Mouse (Mus musculus) cortical plate, adult 2 months (tissue): ENCODE measurements around the gene Tsfm. TPM values are rescaled to one million over a fixed set of nuclear protein-coding genes. Genes with fewer than 3 reads are reported as not detected.

Experiments used
- H3K27ac ChIP-seq: fragments of 200-500 bp; 2 replicates; pipeline ENCODE4 v1.5.1; 2012; ENCODE audit warnings: low read length, control low read depth, inconsistent platforms; ENCODE audit not compliant: insufficient read depth
- H3K4me1 ChIP-seq: fragments of 200-500 bp; 2 replicates; pipeline ENCODE4 v1.6.1; 2011; ENCODE audit warnings: low read length; ENCODE audit not compliant: control insufficient read depth, insufficient read depth
- H3K4me3 ChIP-seq: fragments of 200-500 bp; 2 replicates; pipeline ENCODE4 v1.5.1; 2011; ENCODE audit warnings: mild to moderate bottlenecking, low read length, control low read depth; ENCODE audit not compliant: insufficient read depth
- CTCF ChIP-seq: fragments of 200-500 bp; IDR thresholded peaks from 2 replicates; pipeline ENCODE4 v1.5.1; 2011; ENCODE audit warnings: mild to moderate bottlenecking, control low read depth, low read length; ENCODE audit not compliant: insufficient read depth; ENCODE audit errors: extremely low read depth
- POLR2A ChIP-seq: fragments of 200-500 bp; IDR thresholded peaks from 2 replicates; pipeline ENCODE4 v1.6.1; 2011; ENCODE audit warnings: mild to moderate bottlenecking, low read length, control low read depth; ENCODE audit not compliant: insufficient read depth; ENCODE audit errors: extremely low read depth
- polyA plus RNA-seq: library from polyadenylated mRNA; depleted of rRNA; stranded (reverse); fragments of >200 nt; gene quantifications from 2 replicates; pipeline ENCODE4 v1.2.3, GENCODE M21; 2012

Tsfm gene
- polyA plus RNA-seq, 1 experiment: 34.6 TPM

GRCm38 (mm10) chr10:127058708-127059107, 28.1 kb upstream of the Tsfm start:
- no peak overlapping the region for H3K27ac ChIP-seq
- H3K4me1 ChIP-seq: no peaks in the 10 kb centered on the region; the same call in 1 of the 2 replicates
- peak overlapping the region; percentile 29 for H3K4me3 ChIP-seq
- TF ChIP-seq POLR2A (no peak), CTCF (no peak)

- Histone ChIP-seq H3K27ac (no peak overlapping the region), H3K4me3 (peak overlapping the region; percentile 29; the same call in 1 of the 2 replicates), H3K4me1 (no peaks in the 10 kb centered on the region; the same call in 1 of the 2 replicates)
- TF ChIP-seq CTCF (peak; percentile 84), POLR2A (no peak)
Observed at GRCm38 (mm10) chr10:127058161-127058560, 27.5 kb upstream of the Tsfm start.

DNA sequence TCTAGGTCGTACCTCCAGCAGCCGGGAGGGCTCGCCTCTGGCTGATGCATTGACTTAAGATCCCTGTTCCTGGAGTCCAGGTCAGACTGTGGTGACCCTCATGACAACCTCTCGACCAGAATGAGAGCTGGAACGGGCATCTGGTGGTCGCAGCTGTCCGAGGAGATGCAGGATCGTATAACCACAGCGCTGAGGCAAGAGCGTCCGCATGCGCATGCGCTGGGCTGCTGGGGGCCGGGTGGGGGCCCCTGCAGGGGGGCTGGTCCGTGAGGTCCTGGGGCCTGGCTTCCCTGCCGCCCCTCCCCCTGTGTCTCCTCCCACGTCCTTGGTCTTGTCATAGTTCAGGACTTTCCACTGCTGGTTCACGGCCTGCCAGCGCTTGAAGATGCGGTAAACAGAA, 25.9 kb upstream of the Tsfm start:
- Histone ChIP-seq H3K4me1 (no peaks in the 10 kb centered on the region; the same call in 1 of the 2 replicates), H3K4me3 (no peak overlapping the region), H3K27ac (no peak overlapping the region)
- TF ChIP-seq POLR2A (no peak), CTCF (no peak)

GRCm38 (mm10) chr10:127055406-127055805, 24.8 kb upstream of the Tsfm start:
- Histone ChIP-seq H3K4me3 (no peak overlapping the region), H3K27ac (no peak overlapping the region), H3K4me1 (no peaks in the 10 kb centered on the region; the same call in 1 of the 2 replicates)
- TF ChIP-seq CTCF (no peak), POLR2A (no peak)

DNA sequence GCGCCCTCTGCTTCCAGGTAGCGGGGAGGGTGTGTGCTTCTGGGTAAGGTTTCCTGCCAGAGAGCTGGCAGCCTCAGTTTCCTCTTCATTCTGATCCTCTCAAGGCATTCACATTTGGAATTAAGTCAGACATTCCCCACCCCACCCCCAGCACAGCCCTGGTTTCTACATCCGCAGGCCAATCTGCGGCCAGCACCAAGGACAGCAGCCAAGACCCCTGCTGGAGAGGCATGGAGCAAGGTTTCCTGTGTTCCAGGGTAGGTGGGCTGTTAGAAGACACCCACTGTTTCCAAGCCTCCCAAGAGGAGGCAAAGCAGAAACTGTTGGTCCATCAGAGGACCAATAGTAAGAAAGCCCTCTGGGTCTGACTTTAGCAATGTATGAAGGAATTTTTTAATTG, 24.0 kb upstream of the Tsfm start:
- no peak for TF ChIP-seq POLR2A
- no peak for TF ChIP-seq CTCF
- Histone ChIP-seq H3K27ac (no peak overlapping the region), H3K4me1 (no peaks in the 10 kb centered on the region; the same call in 1 of the 2 replicates), H3K4me3 (no peak overlapping the region)

- no peak overlapping the region for H3K4me3 ChIP-seq
- H3K4me1 ChIP-seq: no peaks in the 10 kb centered on the region
- TF ChIP-seq POLR2A: no peak
- no peak for TF ChIP-seq CTCF
- no peak overlapping the region for H3K27ac ChIP-seq
Observed at GRCm38 (mm10) chr10:127050119-127050474, 19.5 kb upstream of the Tsfm start.

- TF ChIP-seq CTCF (no peak), POLR2A (no peak)
- no peaks in the 10 kb centered on the region for H3K4me1 ChIP-seq
- no peak overlapping the region for H3K27ac ChIP-seq
- H3K4me3 ChIP-seq: no peak overlapping the region
Observed at GRCm38 (mm10) chr10:127049395-127050118, 18.9 kb upstream of the Tsfm start.

DNA sequence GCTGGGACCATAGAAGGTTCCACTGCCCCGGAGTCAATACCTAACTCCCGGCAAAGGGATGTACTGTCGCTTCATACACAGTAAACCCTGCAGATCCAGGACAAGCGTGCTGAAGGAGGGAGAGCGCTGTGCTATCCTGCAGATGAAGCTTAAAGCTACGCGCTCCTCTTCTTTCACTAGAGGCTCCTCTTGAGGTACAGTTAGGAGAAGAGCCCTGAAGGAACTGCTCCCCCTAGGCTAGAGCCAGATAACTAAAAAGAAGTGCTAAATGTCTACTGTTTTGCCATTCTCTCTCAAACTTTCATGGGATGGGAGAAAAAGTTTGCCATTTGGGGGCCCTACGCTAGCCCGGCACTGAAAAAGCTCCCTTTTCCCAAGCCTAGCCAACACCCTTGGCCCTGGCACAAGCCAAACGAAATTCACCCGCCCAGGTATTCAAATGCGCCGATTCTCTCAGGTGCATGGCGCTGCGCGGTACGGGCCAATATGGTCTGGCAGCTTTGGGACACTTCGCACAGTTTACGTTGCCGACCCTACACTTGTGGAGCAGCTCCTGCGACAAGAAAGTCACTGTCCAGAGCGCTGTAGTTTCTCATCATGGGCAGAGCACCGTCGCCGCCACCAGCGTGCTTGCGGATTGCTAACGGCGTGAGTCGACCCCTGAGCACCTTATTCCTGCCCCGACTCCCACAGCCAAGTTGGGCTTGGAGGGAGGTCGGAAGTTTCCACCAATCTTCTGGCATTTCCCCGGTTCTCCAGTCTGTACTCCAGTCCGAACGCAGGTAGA, 18.2 kb upstream of the Tsfm start:
- H3K4me1 ChIP-seq: no peaks in the 10 kb centered on the region
- no peak overlapping the region for H3K4me3 ChIP-seq
- no peak for TF ChIP-seq CTCF
- no peak for TF ChIP-seq POLR2A
- no peak overlapping the region for H3K27ac ChIP-seq

DNA sequence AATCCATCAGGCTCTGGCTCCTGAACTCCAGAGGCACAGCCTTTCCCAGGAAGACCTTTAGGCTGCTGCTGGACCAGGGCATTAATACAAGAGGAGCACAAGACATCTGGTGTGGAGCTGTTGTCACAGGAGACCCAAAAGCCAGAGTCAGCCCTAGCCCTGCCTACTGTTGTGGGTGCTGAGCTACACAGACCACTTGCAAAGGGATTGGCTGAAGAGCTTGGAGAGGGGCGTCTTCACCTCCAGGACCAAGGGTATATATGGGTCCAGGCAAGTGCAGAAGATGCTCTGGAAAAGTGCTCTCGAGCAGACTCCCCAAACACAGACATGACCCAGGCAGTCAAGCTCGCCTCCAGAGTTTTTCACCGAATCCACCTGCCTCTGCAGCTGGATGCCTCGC, 17.3 kb upstream of the Tsfm start, which contains the start of gene Cyp27b1:
Gene Cyp27b1, plus strand, starts transcription at position 297 of the 400 bp plus-strand sequence.
- Histone ChIP-seq H3K4me3 (no peak within 1 kb of the TSS), H3K4me1 (no peaks in the 10 kb centered on the region)
- TF ChIP-seq POLR2A (no peak), CTCF (no peak)

GRCm38 (mm10) chr10:127043187-127043586, 12.5 kb upstream of the Tsfm start:
- H3K4me1 ChIP-seq: peaks cover 1% of the 10 kb centered on the region; the same call in 1 of the 2 replicates
- no peak overlapping the region for H3K4me3 ChIP-seq
- no peak overlapping the region for H3K27ac ChIP-seq
- TF ChIP-seq POLR2A (no peak), CTCF (no peak)

More for the DNA sequence above, 17.3 kb upstream of the Tsfm start, which contains the start of gene Cyp27b1:
- H3K27ac ChIP-seq: no peak within 1 kb of the TSS

DNA sequence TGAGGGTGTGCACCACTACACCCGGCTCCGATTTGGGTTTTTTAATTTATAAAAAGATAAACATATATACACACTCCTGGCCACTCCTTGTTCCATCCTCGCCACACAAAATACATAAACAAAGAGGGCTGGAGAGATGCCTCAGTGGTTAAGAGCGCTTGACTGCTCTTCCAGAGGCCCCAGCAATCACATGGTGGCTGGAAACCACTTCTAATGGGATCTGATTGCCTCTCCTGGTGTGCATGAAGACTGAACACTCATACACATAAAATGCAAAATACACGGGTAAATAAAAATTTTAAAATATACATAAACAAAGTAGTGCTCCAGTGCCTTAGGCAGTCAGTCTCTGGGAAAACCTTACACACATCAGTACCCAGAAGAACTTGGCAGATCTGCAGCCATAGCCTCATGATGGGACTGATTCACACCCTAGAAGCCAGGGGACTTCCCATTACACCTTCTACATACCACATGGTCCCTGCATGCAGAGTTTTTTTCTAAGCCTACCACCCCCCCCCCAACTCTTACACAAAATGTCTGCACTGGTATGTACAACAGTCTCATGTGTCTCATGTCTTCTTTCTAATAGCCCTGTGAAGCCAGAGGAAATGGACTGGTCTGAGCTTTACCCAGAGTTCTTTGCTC, 12.0 kb upstream of the Tsfm start:
- no peak overlapping the region for H3K27ac ChIP-seq
- H3K4me1 ChIP-seq: peaks cover 1% of the 10 kb centered on the region; the same call in 1 of the 2 replicates
- TF ChIP-seq POLR2A (no peak), CTCF (no peak)
- H3K4me3 ChIP-seq: peak overlapping the region; percentile 62
